Mouse (Mus musculus): ENCODE measurements around the gene Cdh15. TPM values are rescaled to one million over a fixed set of nuclear protein-coding genes. Genes with fewer than 3 reads are reported as not detected.
A peak's percentile ranks its signal among the peaks of the same experiment; 100 is the strongest.

The Cdh15 gene
- polyA plus RNA-seq, 1 experiment from 2014 or later, result 1.5 TPM

DNA sequence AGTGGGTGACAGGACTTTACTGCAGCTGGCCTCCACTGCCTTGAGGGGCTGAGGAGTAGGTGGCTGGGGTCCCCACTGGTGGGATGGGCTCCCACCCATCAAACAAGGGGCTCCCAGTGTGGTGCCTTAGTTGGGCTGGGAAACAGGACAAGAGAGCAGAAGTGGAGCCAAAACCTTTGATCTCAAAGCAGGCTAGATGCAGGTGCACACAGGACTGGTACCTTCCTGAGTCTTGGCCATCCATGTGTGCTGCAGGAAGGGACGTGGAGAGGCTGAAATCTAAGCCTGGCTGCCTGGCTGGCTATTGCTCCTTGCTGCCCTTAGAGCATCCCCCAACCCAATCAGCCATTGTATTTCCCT lies 4.8 kb downstream of the Cdh15 start:
- 67% methylated on average over 1 of the region's 1 CpGs for WGBS
- Histone ChIP-seq H3K27me3 (ENCODE audit: control insufficient read depth, insufficient read depth, low read length) (no peaks in the 10 kb centered on the region), H3K9me3 (ENCODE audit: control insufficient read depth, low read length) (no peaks in the 10 kb centered on the region), H3K4me2 (replicated peaks) (no peak overlapping the region), H3K36me3 (replicated peaks; ENCODE audit: control insufficient read depth, insufficient read depth) (no peaks in the 10 kb centered on the region), H3K4me1 (replicated peaks; ENCODE audit: control insufficient read depth, insufficient read depth, low read length) (peaks cover 5% of the 10 kb centered on the region), H3K4me3 (replicated peaks; ENCODE audit: low read length) (no peak overlapping the region), H3K27ac (no peak overlapping the region), H3K9ac (no peak overlapping the region)
- DNase-seq (ENCODE audit: low spot score), result no peak
- ATAC-seq (ENCODE audit: low FRiP score), result no peak

DNA sequence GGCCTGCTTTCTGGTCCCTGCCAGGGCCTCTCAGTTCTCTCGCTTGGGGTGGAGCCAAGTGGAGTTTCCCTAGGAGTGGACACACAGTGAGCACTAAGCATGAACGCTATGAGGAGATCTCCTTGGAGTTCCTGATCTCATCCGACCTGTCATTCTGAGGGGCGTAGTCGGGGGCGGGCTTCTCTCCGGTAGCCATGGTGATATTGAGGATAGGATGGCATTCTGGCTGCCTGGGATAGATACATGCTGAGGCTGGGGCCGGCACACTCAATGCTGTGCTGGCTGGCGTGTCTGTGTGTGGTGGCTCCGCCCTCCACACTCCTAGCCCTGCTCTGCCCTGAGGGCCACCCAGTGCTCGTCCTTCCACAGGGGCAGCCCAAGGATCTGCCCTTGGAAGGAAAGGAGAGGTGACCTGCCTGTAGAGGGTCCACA lies 5.6 kb downstream of the Cdh15 start:
- DNase-seq (ENCODE audit: low spot score) (no peak), ATAC-seq (ENCODE audit: low FRiP score) (peak; percentile 49)
- WGBS, result 9% methylated on average over 11 of the region's 11 CpGs
- Histone ChIP-seq H3K27me3 (ENCODE audit: control insufficient read depth, insufficient read depth, low read length) (no peaks in the 10 kb centered on the region), H3K4me3 (replicated peaks; ENCODE audit: low read length) (no peak overlapping the region), H3K27ac (no peak overlapping the region), H3K9ac (no peak overlapping the region), H3K36me3 (replicated peaks; ENCODE audit: control insufficient read depth, insufficient read depth) (no peaks in the 10 kb centered on the region), H3K4me2 (replicated peaks) (no peak overlapping the region), H3K4me1 (replicated peaks; ENCODE audit: control insufficient read depth, insufficient read depth, low read length) (peaks cover 5% of the 10 kb centered on the region), H3K9me3 (ENCODE audit: control insufficient read depth, low read length) (no peaks in the 10 kb centered on the region)

DNA sequence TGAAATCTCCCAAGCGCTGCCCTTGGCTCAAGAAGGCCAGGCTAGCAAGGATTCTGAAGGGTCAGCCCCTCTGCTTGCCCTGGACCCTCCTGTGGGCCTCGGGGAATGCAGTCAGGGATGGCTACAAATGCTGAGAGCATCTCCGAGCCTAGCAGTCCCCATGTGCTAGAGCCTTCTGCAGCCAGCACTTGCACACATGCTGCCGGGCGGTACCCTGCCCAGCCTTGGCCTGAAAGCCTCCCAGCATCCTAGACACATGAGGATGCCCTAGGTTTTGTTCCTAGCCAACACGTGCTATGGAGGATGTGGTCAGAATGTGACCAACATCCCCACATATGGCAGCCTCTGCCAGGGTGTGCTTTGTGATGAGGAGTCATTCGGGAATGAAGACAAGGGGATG lies 6.6 kb downstream of the Cdh15 start:
- 85% methylated on average over 7 of the region's 7 CpGs for WGBS
- DNase-seq (ENCODE audit: low spot score) (no peak), ATAC-seq (ENCODE audit: low FRiP score) (no peak)
- H3K4me2 ChIP-seq (replicated peaks), result no peak overlapping the region
- H3K9ac ChIP-seq, result no peak overlapping the region
- H3K36me3 ChIP-seq (replicated peaks; ENCODE audit: control insufficient read depth, insufficient read depth), result no peaks in the 10 kb centered on the region
- peaks cover 5% of the 10 kb centered on the region for H3K4me1 ChIP-seq (replicated peaks; ENCODE audit: control insufficient read depth, insufficient read depth, low read length)
- H3K27me3 ChIP-seq (ENCODE audit: control insufficient read depth, insufficient read depth, low read length), result no peaks in the 10 kb centered on the region
- H3K27ac ChIP-seq, result no peak overlapping the region
- H3K9me3 ChIP-seq (ENCODE audit: control insufficient read depth, low read length), result no peaks in the 10 kb centered on the region
- no peak overlapping the region for H3K4me3 ChIP-seq (replicated peaks; ENCODE audit: low read length)

DNA sequence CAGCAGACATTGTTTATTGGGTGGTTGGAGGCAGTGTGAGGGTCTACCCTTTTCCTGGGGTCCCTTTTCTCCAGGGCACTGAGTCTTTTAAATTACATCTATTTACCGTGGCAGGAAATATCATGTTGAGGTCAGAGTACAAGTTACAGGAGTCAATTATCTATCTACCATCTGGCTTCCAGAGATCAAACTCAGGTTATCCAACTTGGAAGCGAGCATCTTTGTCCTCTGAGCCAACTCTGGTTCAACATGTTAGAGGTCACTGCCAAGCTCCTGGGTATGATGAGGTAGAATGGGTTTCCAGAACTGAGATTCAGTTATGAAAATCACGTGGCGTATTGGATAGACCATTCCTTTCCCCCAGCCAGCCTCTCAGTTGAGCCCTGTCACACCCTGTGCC lies 7.4 kb downstream of the Cdh15 start:
- no peak for ATAC-seq (ENCODE audit: low FRiP score)
- H3K9me3 ChIP-seq (ENCODE audit: control insufficient read depth, low read length), result no peaks in the 10 kb centered on the region
- WGBS, result 89% methylated on average over 4 of the region's 4 CpGs

DNA sequence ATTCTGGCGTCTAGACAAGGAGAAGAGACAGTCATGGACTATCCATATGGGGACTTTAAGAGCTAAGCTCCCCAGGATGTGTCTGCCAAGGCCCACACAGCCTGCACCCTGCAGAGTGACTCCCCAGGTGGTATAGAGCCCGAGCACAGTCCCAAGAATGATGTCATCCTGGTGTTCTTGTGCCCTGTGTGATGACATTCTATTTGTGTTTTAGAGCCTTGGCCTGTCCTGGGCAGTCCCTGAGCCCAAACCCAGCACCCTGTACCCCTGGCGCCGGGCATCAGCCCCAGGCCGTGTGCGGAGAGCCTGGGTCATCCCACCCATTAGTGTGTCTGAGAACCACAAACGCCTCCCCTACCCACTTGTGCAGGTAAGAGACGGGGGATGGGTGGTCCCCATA lies 8.5 kb downstream of the Cdh15 start:
- Histone ChIP-seq H3K4me1 (replicated peaks; ENCODE audit: control insufficient read depth, insufficient read depth, low read length) (peaks cover 5% of the 10 kb centered on the region), H3K36me3 (replicated peaks; ENCODE audit: control insufficient read depth, insufficient read depth) (no peaks in the 10 kb centered on the region), H3K9ac (no peak overlapping the region), H3K27ac (no peak overlapping the region), H3K9me3 (ENCODE audit: control insufficient read depth, low read length) (no peaks in the 10 kb centered on the region), H3K4me2 (replicated peaks) (no peak overlapping the region), H3K4me3 (replicated peaks; ENCODE audit: low read length) (no peak overlapping the region), H3K27me3 (ENCODE audit: control insufficient read depth, insufficient read depth, low read length) (no peaks in the 10 kb centered on the region)
- ATAC-seq (ENCODE audit: low FRiP score) (no peak), DNase-seq (ENCODE audit: low spot score) (no peak)
- 82% methylated on average over 8 of the region's 8 CpGs for WGBS

More for the DNA sequence above, 7.4 kb downstream of the Cdh15 start:
- Histone ChIP-seq H3K27me3 (ENCODE audit: control insufficient read depth, insufficient read depth, low read length) (no peaks in the 10 kb centered on the region), H3K4me2 (replicated peaks) (no peak overlapping the region), H3K4me3 (replicated peaks; ENCODE audit: low read length) (no peak overlapping the region), H3K4me1 (replicated peaks; ENCODE audit: control insufficient read depth, insufficient read depth, low read length) (peaks cover 5% of the 10 kb centered on the region), H3K36me3 (replicated peaks; ENCODE audit: control insufficient read depth, insufficient read depth) (no peaks in the 10 kb centered on the region), H3K9ac (no peak overlapping the region), H3K27ac (no peak overlapping the region)
- no peak for DNase-seq (ENCODE audit: low spot score)

DNA sequence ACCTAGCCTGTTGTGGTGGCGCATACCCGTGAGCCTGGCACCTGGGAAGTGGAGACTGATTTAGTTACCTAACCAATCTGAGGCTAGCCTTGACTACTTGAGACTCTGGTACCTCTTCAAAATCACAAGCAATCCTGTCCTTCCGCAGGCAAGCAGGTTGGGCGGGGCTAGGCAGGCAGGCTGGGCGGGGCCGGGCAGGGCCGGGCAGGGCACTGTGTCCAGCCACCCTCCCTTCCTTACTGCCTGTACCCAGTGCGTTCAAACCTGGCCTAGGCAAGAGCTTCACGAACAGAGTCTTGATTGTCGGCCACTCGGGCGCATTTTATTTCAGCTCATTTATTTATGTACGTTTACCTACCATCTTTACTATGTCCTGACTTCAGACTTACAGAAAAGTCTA lies 12.1 kb downstream of the Cdh15 start:
- Histone ChIP-seq H3K27me3 (ENCODE audit: control insufficient read depth, insufficient read depth, low read length) (no peaks in the 10 kb centered on the region), H3K27ac (no peak overlapping the region), H3K4me3 (replicated peaks; ENCODE audit: low read length) (no peak overlapping the region), H3K9ac (no peak overlapping the region), H3K9me3 (ENCODE audit: control insufficient read depth, low read length) (peaks cover 8% of the 10 kb centered on the region), H3K4me2 (replicated peaks) (no peak overlapping the region), H3K4me1 (replicated peaks; ENCODE audit: control insufficient read depth, insufficient read depth, low read length) (no peaks in the 10 kb centered on the region), H3K36me3 (replicated peaks; ENCODE audit: control insufficient read depth, insufficient read depth) (no peaks in the 10 kb centered on the region)
- 70% methylated on average over 13 of the region's 13 CpGs for WGBS
- DNase-seq (ENCODE audit: low spot score), result no peak
- no peak for ATAC-seq (ENCODE audit: low FRiP score)

DNA sequence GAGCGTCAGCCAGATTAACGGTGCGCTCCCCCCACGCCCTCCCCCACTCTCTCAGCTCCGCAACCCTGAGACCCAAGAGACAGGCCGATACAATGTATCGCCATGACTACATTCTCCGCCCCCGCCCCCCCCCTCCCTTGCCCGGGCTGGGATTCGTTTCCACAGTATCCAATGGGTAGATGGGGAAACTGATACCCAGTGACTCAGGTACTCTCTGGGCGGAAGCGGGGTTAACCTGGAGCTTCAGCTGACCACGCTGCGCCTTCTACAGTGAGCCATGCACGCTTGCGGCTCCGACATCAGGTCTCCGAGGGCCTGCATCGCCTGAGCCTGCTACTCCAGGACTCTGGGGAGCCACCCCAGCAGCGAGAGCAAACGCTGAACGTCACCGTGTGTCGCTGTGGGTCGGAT lies 17.0 kb downstream of the Cdh15 start:
- ATAC-seq (ENCODE audit: low FRiP score) (peak; percentile 47; the same call in 1 of the 2 replicates), DNase-seq (ENCODE audit: low spot score) (no peak)
- peak overlapping the region; percentile 39 for H3K4me2 ChIP-seq (replicated peaks)
- no peak overlapping the region for H3K27ac ChIP-seq
- H3K4me3 ChIP-seq (replicated peaks; ENCODE audit: low read length), result peak overlapping the region; percentile 23
- peaks cover 22% of the 10 kb centered on the region for H3K9me3 ChIP-seq (ENCODE audit: control insufficient read depth, low read length)
- H3K9ac ChIP-seq, result no peak overlapping the region; the same call in 1 of the 2 replicates
- H3K36me3 ChIP-seq (replicated peaks; ENCODE audit: control insufficient read depth, insufficient read depth), result no peaks in the 10 kb centered on the region
- no peaks in the 10 kb centered on the region for H3K4me1 ChIP-seq (replicated peaks; ENCODE audit: control insufficient read depth, insufficient read depth, low read length)
- H3K27me3 ChIP-seq (ENCODE audit: control insufficient read depth, insufficient read depth, low read length), result no peaks in the 10 kb centered on the region
- WGBS, result 52% methylated on average over 26 of the region's 26 CpGs

DNA sequence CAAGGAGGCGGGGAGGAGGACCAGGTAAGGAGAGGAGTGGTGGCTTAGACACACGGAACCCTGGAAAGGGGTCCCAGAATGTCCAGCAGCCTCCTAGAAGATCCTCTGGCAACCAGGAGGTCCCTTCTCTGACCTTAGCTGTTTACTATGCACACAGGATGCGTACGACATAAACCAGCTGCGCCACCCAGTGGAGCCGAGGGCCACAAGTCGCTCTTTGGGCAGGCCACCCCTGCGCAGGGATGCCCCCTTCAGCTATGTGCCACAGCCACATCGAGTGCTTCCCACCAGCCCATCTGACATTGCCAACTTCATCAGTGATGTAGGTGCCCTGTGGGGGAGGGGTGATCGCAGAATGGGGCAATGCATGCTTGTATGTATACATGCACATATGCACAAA lies 17.7 kb downstream of the Cdh15 start:
- Histone ChIP-seq H3K9me3 (ENCODE audit: control insufficient read depth, low read length) (peaks cover 22% of the 10 kb centered on the region), H3K36me3 (replicated peaks; ENCODE audit: control insufficient read depth, insufficient read depth) (no peaks in the 10 kb centered on the region), H3K9ac (no peak overlapping the region), H3K27me3 (ENCODE audit: control insufficient read depth, insufficient read depth, low read length) (no peaks in the 10 kb centered on the region), H3K4me3 (replicated peaks; ENCODE audit: low read length) (peak overlapping the region; percentile 23), H3K4me2 (replicated peaks) (peak overlapping the region; percentile 39), H3K27ac (no peak overlapping the region), H3K4me1 (replicated peaks; ENCODE audit: control insufficient read depth, insufficient read depth, low read length) (no peaks in the 10 kb centered on the region)
- no peak for ATAC-seq (ENCODE audit: low FRiP score)
- 59% methylated on average over 10 of the region's 10 CpGs for WGBS
- no peak for DNase-seq (ENCODE audit: low spot score)

DNA sequence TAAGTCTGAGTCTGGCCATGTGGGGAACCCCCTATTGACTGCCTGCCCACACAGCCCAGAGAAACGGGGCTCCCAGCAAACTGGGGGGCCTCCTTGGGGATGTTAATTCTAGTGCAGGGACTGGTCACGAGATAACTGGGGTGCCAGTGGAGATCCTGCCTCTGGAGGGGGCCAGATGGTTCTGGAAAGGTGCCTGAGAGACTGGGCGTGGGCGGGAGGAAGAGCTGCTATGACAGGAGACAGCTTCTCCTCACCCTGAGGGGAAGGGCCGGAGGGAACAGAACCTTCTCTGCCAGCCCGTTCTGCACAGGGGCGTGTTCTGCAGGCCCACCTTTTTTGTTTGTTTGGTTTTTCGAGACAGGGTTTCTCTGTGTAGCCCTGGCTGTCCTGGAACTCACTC lies 18.5 kb downstream of the Cdh15 start:
- WGBS, result 76% methylated on average over 8 of the region's 8 CpGs
- H3K27ac ChIP-seq, result no peak overlapping the region

DNA sequence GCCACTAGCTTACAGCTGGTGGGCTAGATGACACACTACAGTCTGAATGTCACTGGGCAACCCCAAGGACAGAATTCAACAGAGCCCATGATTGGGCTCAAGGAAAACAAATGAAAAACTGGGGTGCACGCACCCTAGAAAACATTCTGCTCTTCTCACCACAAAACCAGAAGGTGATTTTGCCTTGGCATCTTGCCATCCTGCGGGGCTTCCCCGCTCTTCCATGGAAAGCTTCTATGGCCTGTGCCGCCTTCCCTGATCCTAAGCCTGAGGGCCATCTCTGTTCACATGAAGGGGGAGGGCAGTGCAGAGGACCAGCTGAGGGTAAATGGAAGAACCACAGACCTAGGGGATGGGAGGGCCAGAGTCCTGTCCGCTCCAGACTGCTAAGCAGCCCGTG lies 20.2 kb downstream of the Cdh15 start:
- H3K27ac ChIP-seq, result no peak overlapping the region
- 83% methylated on average over 6 of the region's 6 CpGs for WGBS
- H3K9me3 ChIP-seq (ENCODE audit: control insufficient read depth, low read length), result peaks cover 22% of the 10 kb centered on the region
- ATAC-seq (ENCODE audit: low FRiP score) (no peak), DNase-seq (ENCODE audit: low spot score) (no peak)
- H3K27me3 ChIP-seq (ENCODE audit: control insufficient read depth, insufficient read depth, low read length), result no peaks in the 10 kb centered on the region
- no peaks in the 10 kb centered on the region for H3K4me1 ChIP-seq (replicated peaks; ENCODE audit: control insufficient read depth, insufficient read depth, low read length)
- no peaks in the 10 kb centered on the region for H3K36me3 ChIP-seq (replicated peaks; ENCODE audit: control insufficient read depth, insufficient read depth)
- no peak overlapping the region for H3K4me2 ChIP-seq (replicated peaks)
- no peak overlapping the region for H3K9ac ChIP-seq
- no peak overlapping the region for H3K4me3 ChIP-seq (replicated peaks; ENCODE audit: low read length)

More for the DNA sequence above, 18.5 kb downstream of the Cdh15 start:
- H3K9me3 ChIP-seq (ENCODE audit: control insufficient read depth, low read length), result peaks cover 22% of the 10 kb centered on the region
- H3K9ac ChIP-seq, result no peak overlapping the region
- no peak overlapping the region for H3K4me2 ChIP-seq (replicated peaks)
- no peak overlapping the region for H3K4me3 ChIP-seq (replicated peaks; ENCODE audit: low read length)
- no peaks in the 10 kb centered on the region for H3K4me1 ChIP-seq (replicated peaks; ENCODE audit: control insufficient read depth, insufficient read depth, low read length)
- H3K36me3 ChIP-seq (replicated peaks; ENCODE audit: control insufficient read depth, insufficient read depth), result no peaks in the 10 kb centered on the region
- H3K27me3 ChIP-seq (ENCODE audit: control insufficient read depth, insufficient read depth, low read length), result no peaks in the 10 kb centered on the region
- ATAC-seq (ENCODE audit: low FRiP score), result no peak
- DNase-seq (ENCODE audit: low spot score), result no peak
